Mouse (Mus musculus): Measurements from ENCODE around the gene Catsper4. TPM values are rescaled to one million over a fixed set of nuclear protein-coding genes. Genes with fewer than 3 reads are reported as not detected.

Gene Catsper4
- polyA plus RNA-seq (2017; shearing (Covaris generic)) = not detected

GRCm38 (mm10) chr4:134227194-134227593 lies at the start of gene Catsper4:
Catsper4 (minus strand) TSS chr4:134227383.

GRCm38 (mm10) chr4:134253722-134254324 lies 26.6 kb upstream of the Catsper4 start, which contains the start of gene Grrp1:
Grrp1 (minus strand) TSS chr4:134254106.

DNA sequence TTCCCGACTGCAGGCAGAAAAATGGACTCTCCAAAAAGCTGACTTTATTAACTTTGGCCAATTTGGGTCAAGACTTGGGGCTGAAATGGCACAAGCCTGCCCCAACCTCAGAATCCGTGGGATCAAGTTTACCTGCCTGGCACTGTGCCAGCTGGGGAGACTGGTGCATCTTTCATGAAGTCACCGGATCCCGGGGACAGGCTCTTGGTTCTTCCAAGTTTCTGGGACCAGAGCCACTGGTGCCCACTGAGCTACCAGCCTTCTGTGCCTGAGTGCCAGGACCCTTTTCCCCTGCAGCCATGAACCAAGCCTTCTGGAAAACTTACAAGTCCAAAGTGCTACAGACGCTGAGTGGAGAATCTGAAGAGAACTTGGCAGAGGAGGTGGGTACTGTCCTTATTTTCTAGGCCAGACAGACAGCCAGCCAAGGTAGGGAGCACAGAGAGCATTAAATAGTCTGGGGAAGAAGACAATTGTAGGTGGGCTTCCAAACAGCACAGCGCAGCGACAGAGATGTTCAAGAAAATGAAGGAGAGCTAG lies 19.6 kb upstream of the Catsper4 start, which contains the start of gene Gm30191:
Gm30191 (plus strand) TSS at position 217 of the 540 bp plus-strand sequence.

DNA sequence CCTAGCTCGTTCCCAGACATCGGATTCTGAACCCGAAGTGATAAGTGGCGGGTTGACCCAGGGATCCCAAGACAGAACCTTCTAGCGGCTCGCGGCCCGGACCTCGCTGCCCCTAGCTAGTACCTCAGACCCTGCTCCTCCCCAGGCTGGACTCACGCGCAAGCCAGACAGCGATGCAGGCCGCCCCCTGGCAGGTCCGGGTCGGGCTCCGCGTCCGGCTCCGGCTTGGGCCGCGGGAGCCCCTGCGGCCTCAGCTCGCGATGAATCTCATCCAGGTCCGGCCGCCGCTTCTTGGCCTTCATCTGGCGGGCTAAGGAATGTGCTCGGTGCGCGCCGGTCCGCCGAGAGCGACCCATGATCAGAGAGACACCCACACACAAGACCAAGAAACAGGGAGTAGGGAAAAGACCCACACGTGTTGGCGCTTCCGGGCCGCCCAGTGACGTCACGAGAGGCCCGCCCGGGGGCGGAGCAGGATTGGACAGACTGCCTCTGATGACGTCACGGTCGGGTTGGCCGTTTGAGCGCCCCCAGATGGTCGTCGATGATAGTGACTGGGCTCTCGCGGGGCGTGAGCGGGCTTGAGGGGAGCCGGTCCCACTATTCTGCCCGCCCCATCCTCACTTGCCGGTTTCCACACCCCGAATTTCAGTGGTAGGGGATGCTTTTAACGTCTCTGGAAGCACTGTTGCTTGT lies 18.1 kb upstream of the Catsper4 start, which contains the start of gene Zfp593:
Zfp593 (minus strand) TSS at position 445 of the 696 bp plus-strand sequence.

DNA sequence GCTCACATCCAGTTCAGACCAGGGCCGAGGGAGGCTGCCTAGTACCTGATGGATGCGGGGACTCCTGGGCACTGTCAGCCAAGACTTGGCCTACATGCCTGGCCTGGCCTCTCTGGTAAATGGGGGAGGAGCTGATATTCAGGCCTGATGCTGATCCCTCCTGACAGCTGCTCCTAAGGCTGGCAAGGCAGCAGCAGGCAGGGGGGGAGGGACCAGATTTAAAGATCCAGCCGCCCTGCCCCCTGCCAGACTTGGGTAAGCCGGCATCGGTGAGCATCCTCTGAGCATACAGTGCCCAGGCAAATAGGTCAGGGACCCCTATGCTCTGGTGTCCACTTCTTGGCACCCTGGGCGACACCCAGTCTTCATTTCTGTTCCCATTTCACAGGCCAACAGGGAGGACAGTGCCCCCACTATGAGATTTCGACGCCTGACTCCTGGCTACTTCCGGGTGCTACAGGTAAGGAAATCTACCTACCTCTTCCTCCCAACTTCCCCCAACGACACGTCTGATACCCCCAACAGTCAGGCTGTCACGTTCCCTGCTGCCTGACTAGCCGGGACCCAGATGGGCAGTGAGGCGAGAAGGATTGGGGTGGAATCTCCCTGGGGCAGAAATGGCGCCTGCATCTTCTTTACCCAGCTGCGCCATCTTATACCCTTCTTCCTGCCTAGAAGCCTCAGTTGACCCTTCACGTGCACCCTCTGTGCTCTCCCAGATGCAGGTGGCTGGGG lies 16.5 kb upstream of the Catsper4 start, which contains the start of gene E130218I03Rik:
E130218I03Rik (plus strand) TSS at position 147 of the 735 bp plus-strand sequence.

DNA sequence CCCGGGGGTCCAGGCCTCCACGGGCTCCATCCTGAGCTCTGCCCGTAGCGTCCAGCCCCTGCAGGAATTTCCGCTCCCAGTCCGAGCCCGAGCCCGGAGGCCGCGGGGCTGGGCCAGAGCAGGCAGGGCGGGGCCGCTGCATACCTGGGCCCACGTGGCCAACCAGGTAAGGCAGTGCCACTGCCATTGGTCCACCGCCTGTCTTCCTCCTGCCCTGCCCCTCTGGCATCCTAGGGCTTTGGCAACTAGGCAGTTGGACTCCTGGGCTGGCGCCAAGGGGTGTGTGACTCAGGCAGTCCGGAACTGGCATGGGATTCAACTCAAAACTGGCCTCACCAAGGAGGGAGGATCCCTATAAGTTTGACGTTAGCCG lies 11.1 kb upstream of the Catsper4 start, which contains the start of gene Cnksr1:
Cnksr1 (minus strand) TSS at position 121 of the 373 bp plus-strand sequence.

DNA sequence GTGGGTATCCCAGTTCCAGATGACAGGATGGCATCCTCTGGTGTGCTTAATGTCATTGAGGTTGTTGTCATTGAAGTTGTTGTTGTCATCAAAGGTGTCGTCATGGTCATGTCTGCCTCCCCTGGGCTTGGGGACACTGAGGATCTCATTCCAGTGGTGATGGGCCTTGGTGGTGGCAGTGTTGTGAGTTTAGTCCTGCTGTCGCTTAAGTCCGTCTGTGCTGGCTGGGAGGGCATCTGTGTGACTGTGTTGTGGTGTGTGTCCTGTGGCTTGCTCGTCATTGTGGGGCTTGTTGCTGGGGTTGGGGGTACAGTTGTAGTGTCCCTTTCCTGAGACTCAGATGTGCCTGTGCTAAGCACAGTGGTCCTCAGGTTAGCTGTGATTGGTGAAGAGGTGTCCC lies 24.3 kb downstream of the Catsper4 start, which contains the start of gene Gm7534:
Gm7534 (minus strand) TSS at position 101 of the 400 bp plus-strand sequence.

Other genes starting within 250 kb of the Catsper4 start
- 10 to 100 TPM; 26.9 to 27.6 TPM for gene Dhdds, start 226.5 kb downstream of the Catsper4 start, polyA plus RNA-seq (2017; shearing (Covaris generic))
- not detected for gene Lin28a, start 208.5 kb downstream of the Catsper4 start, polyA plus RNA-seq (2017; shearing (Covaris generic))
- 1 to 10 TPM; 1.4 to 1.9 TPM for gene Zfp683, start 173.5 kb downstream of the Catsper4 start, polyA plus RNA-seq (2017; shearing (Covaris generic))
- gene Crybg2, start 166.6 kb downstream of the Catsper4 start, polyA plus RNA-seq (2017; shearing (Covaris generic)) = 10 to 100 TPM; 18.4 to 30.3 TPM
- gene Cd52, start 132.3 kb downstream of the Catsper4 start, polyA plus RNA-seq (2017; shearing (Covaris generic)) = 1,000 to 10,000 TPM; 3,692 to 4,204 TPM
- gene Ubxn11, start 124.8 kb downstream of the Catsper4 start, polyA plus RNA-seq (2017; shearing (Covaris generic)) = 10 to 100 TPM; 49.3 to 59.8 TPM
- 1,000 to 10,000 TPM; 1,591 to 1,837 TPM for gene Sh3bgrl3, start 98.6 kb downstream of the Catsper4 start, polyA plus RNA-seq (2017; shearing (Covaris generic))
- 10 to 100 TPM; 56.4 to 68.4 TPM for gene Cep85, start 40.3 kb downstream of the Catsper4 start, polyA plus RNA-seq (2017; shearing (Covaris generic))
- gene Gm7534, start 24.4 kb downstream of the Catsper4 start, polyA plus RNA-seq (2017; shearing (Covaris generic)) = not detected
- gene Cnksr1, start 11.0 kb upstream of the Catsper4 start, polyA plus RNA-seq (2017; shearing (Covaris generic)) = under 1 TPM in 1 of 2 experiments, not detected in 1; 0.53 TPM
- 1 to 10 TPM; 4.5 to 8.3 TPM for gene E130218I03Rik, start 16.3 kb upstream of the Catsper4 start, polyA plus RNA-seq (2017; shearing (Covaris generic))
- gene Zfp593, start 18.2 kb upstream of the Catsper4 start, polyA plus RNA-seq (2017; shearing (Covaris generic)) = 10 to 100 TPM; 16.5 to 19.2 TPM
- not detected for gene Gm30191, start 19.6 kb upstream of the Catsper4 start, polyA plus RNA-seq (2017; shearing (Covaris generic))
- not detected for gene Grrp1, start 26.7 kb upstream of the Catsper4 start, polyA plus RNA-seq (2017; shearing (Covaris generic))
- 10 to 100 TPM; 21.6 to 22.1 TPM for gene Pdik1l, start 60.5 kb upstream of the Catsper4 start, polyA plus RNA-seq (2017; shearing (Covaris generic))
- not detected for gene Trim63, start 87.7 kb upstream of the Catsper4 start, polyA plus RNA-seq (2017; shearing (Covaris generic))
- under 1 TPM; 0.39 TPM for gene Slc30a2, start 115.8 kb upstream of the Catsper4 start, polyA plus RNA-seq (2017; shearing (Covaris generic))
- gene Extl1, start 156.5 kb upstream of the Catsper4 start, polyA plus RNA-seq (2017; shearing (Covaris generic)) = 1 to 10 TPM in 1 of 2 experiments, under 1 TPM in 1; 0.68 to 1.3 TPM
- under 1 TPM; 0.22 to 0.99 TPM for gene Pafah2, start 168.9 kb upstream of the Catsper4 start, polyA plus RNA-seq (2017; shearing (Covaris generic))
- gene Stmn1, start 240.9 kb upstream of the Catsper4 start, polyA plus RNA-seq (2017; shearing (Covaris generic)) = 100 to 1,000 TPM; 186 to 210 TPM

All from activated CD4-positive, CD25-positive, alpha-beta regulatory T cell (primary cell).